Mouse (Mus musculus): ENCODE results near the gene Gfm1. TPM values are rescaled to one million over a fixed set of nuclear protein-coding genes. Genes with fewer than 3 reads are reported as not detected.

Gfm1 gene
- total and polyA plus RNA-seq, 3 experiments: 47.0 to 98.9 (median 74.9) TPM

DNA sequence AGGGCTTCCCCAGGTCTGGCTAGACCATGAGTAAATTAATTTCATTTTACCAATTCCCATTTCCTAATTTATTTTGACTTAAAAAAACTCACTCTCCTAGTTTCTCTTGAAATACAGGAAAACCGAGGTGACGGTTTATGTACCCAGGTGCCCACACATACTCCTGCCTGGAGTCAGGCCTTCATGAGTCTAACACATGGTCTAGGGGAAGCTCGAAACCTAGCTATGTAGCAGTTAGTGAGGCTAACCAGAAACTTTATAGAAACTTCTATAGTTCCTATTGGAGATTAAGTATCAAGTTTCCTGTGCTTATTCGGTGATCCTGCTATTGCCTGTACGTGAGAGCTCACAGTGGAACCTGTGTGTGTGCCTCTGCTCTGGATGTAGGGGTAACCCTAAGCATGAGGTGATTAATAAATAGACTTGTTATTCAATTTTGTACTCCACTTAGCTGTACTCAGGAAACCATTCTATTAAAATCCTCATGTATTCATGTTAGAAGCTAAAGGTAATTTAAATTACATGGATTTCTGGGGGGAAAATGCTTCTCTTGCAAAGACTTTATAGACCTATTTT lies 90.8 kb downstream of the Gfm1 start:
- Histone ChIP-seq H3K36me3 (replicated peaks in 1 of 2; ENCODE audit: control insufficient read depth in 1 of 2, insufficient read depth in 1 of 2, low read length in 1 of 2) (no peaks in the 10 kb centered on the region), H3K27me3 (replicated peaks) (no peaks in the 10 kb centered on the region), H3K4me2 (ENCODE audit: insufficient read depth, low read depth, poor library complexity, severe bottlenecking) (no peak overlapping the region), H3K4me1 (ENCODE audit: control insufficient read depth in 1 of 2, insufficient read depth in 2 of 2) (peaks cover 5 to 17% of the 10 kb centered on the region in 2 experiments; a peak in 3 of 4 replicates), H3K27ac (ENCODE audit: insufficient read depth, low read depth) (no peak overlapping the region), H3K9ac (ENCODE audit: insufficient read depth, low read depth) (no peak overlapping the region), H3K9me3 (replicated peaks; ENCODE audit: low read length) (no peaks in the 10 kb centered on the region), H3K4me3 (replicated peaks in 1 of 3; ENCODE audit: low read depth in 2 of 3, low read length in 2 of 3, poor library complexity in 1 of 3) (no peak overlapping the region), H3K79me2 (replicated peaks; ENCODE audit: control insufficient read depth, extremely low read depth, insufficient read depth, poor library complexity, severe bottlenecking) (no peaks in the 10 kb centered on the region)
- no peak for DNase-seq (ENCODE audit: extremely low read depth)
- in situ Hi-C loops (cut with MboI; ENCODE audit: low pct_ligation_motif_present, low pct_unique_long_range_greater_than_20kb, low sequenced_read_pairs): no loop called here
- TF ChIP-seq SMC3 (IDR thresholded peaks at IDR 0.05; ENCODE audit: low read depth, low read length): no peak
- TF ChIP-seq ZC3H11A (IDR thresholded peaks at IDR 0.05; ENCODE audit: low read depth, low read length): no peak
- no peak for TF ChIP-seq ZNF384 (IDR thresholded peaks at IDR 0.05; ENCODE audit: low read depth, low read length)
- no peak for TF ChIP-seq HCFC1 (IDR thresholded peaks at IDR 0.05; ENCODE audit: low read depth, low read length)
- dilution Hi-C loops (cut with MboI; ENCODE audit: extremely low pct_ligation_motif_present, extremely low pct_unique_long_range_greater_than_20kb, low sequenced_read_pairs): no loop called here

- H3K9me3 ChIP-seq (replicated peaks; ENCODE audit: low read length): no peaks in the 10 kb centered on the region
- H3K9ac ChIP-seq (ENCODE audit: insufficient read depth, low read depth): no peak overlapping the region
- no peak for DNase-seq (ENCODE audit: extremely low read depth)
- H3K4me3 ChIP-seq (replicated peaks in 1 of 3; ENCODE audit: low read depth in 2 of 3, low read length in 2 of 3, poor library complexity in 1 of 3): no peak overlapping the region
- TF ChIP-seq EP300 (IDR thresholded peaks at IDR 0.05; ENCODE audit: low read length): no peak
- TF ChIP-seq CTCF (conservative IDR thresholded peaks at IDR 0.05 in 1 of 2, IDR thresholded peaks at IDR 0.05 in 1 of 2; ENCODE audit: low read depth in 2 of 2, low read length in 2 of 2): no peak
- no peak for TF ChIP-seq MAZ (IDR thresholded peaks at IDR 0.05; ENCODE audit: low read depth, low read length)
- TF ChIP-seq NRF1 (IDR thresholded peaks at IDR 0.05; ENCODE audit: low read depth, low read length): no peak
- TF ChIP-seq NELFE (IDR thresholded peaks at IDR 0.05; ENCODE audit: low read depth, low read length): no peak
- TF ChIP-seq ETS1 (conservative IDR thresholded peaks at IDR 0.05; ENCODE audit: low read depth, low read length): no peak
- TF ChIP-seq ZNF384 (IDR thresholded peaks at IDR 0.05; ENCODE audit: low read depth, low read length): no peak
- TF ChIP-seq IRF4 (IDR thresholded peaks at IDR 0.05; ENCODE audit: low read depth, low read length): no peak
- no peak for TF ChIP-seq POLR2A (IDR thresholded peaks at IDR 0.05; ENCODE audit: low read depth, low read length)
- TF ChIP-seq CHD2 (IDR thresholded peaks at IDR 0.05; ENCODE audit: low read length): no peak
- TF ChIP-seq MXI1 (IDR thresholded peaks at IDR 0.05; ENCODE audit: low read depth, low read length): no peak
- no peak for TF ChIP-seq MYC (IDR thresholded peaks at IDR 0.05; ENCODE audit: low read depth, low read length)
- TF ChIP-seq GABPA (IDR thresholded peaks at IDR 0.05; ENCODE audit: insufficient replicate concordance, low read depth, low read length): no peak
- TF ChIP-seq MAFK (IDR thresholded peaks at IDR 0.05; ENCODE audit: insufficient replicate concordance, low read length): no peak
- TF ChIP-seq JUND (conservative IDR thresholded peaks at IDR 0.05; ENCODE audit: low read depth, low read length): no peak
- no peak for TF ChIP-seq CHD1 (IDR thresholded peaks at IDR 0.05; ENCODE audit: low read depth, low read length)
- TF ChIP-seq TCF12 (IDR thresholded peaks at IDR 0.05; ENCODE audit: low read depth, low read length): no peak
- no peak for TF ChIP-seq KAT2A (IDR thresholded peaks at IDR 0.05; ENCODE audit: insufficient replicate concordance, low read length)
- in situ Hi-C loops (cut with MboI; ENCODE audit: low pct_ligation_motif_present, low pct_unique_long_range_greater_than_20kb, low sequenced_read_pairs): no loop called here
- no peaks in the 10 kb centered on the region for H3K79me2 ChIP-seq (replicated peaks; ENCODE audit: control insufficient read depth, extremely low read depth, insufficient read depth, poor library complexity, severe bottlenecking)
- H3K36me3 ChIP-seq (replicated peaks in 1 of 2; ENCODE audit: control insufficient read depth in 1 of 2, insufficient read depth in 1 of 2, low read length in 1 of 2): no peaks in the 10 kb centered on the region
- H3K27ac ChIP-seq (ENCODE audit: insufficient read depth, low read depth): no peak overlapping the region
- dilution Hi-C loops (cut with MboI; ENCODE audit: extremely low pct_ligation_motif_present, extremely low pct_unique_long_range_greater_than_20kb, low sequenced_read_pairs): no loop called here
- no peaks in the 10 kb centered on the region for H3K27me3 ChIP-seq (replicated peaks)
- no peak overlapping the region for H3K4me2 ChIP-seq (ENCODE audit: insufficient read depth, low read depth, poor library complexity, severe bottlenecking)
- peaks cover 5 to 17% of the 10 kb centered on the region in 2 experiments; a peak in 3 of 4 replicates for H3K4me1 ChIP-seq (ENCODE audit: control insufficient read depth in 1 of 2, insufficient read depth in 2 of 2)
Measured at GRCm38 (mm10) chr3:67522709-67523108, 92.8 kb downstream of the Gfm1 start.

Measured in CH12.LX (cell line).